Mouse (Mus musculus) midbrain, embryonic 16.5 days (tissue): ENCODE measurements around the gene Sfxn5. TPM values are rescaled to one million over a fixed set of nuclear protein-coding genes. Genes with fewer than 3 reads are reported as not detected.
A peak's percentile ranks its signal among the peaks of the same experiment; 100 is the strongest.

Experiments
- ATAC-seq: fragments of 200-750 bp; cut with Nextera tagmentation; 2 replicates; pipeline ENCODE4 v1.8.0; 2017; ENCODE audit warnings: moderate TSS enrichment
- H3K27ac ChIP-seq: fragments of 300-500 bp; sonication (generic); 2 replicates; pipeline ENCODE4 v1.5.1; 2014; ENCODE audit warnings: mild to moderate bottlenecking, low read length, mixed read lengths
- H3K27me3 ChIP-seq: fragments of 300-500 bp; sonication (generic); 2 replicates; pipeline ENCODE4 v1.6.1; 2014; ENCODE audit warnings: low read depth, low read length, mixed read lengths; ENCODE audit not compliant: control insufficient read depth, insufficient read depth
- H3K36me3 ChIP-seq: fragments of 300-500 bp; sonication (generic); 2 replicates; pipeline ENCODE4 v1.6.1; 2014; ENCODE audit warnings: mild to moderate bottlenecking, low read length, moderate library complexity, mixed read lengths; ENCODE audit not compliant: control insufficient read depth, insufficient read depth
- H3K4me1 ChIP-seq: fragments of 300-500 bp; sonication (generic); 2 replicates; pipeline ENCODE4 v1.6.1; 2014; ENCODE audit warnings: mild to moderate bottlenecking, low read length, mixed read lengths; ENCODE audit not compliant: control insufficient read depth, insufficient read depth
- H3K4me2 ChIP-seq: fragments of 300-500 bp; sonication (generic); 2 replicates; pipeline ENCODE4 v1.6.1; 2014; ENCODE audit warnings: mild to moderate bottlenecking, low read length, mixed read lengths
- H3K4me3 ChIP-seq: fragments of 300-500 bp; sonication (generic); 2 replicates; pipeline ENCODE4 v1.5.1; 2014; ENCODE audit warnings: low read depth, mild to moderate bottlenecking, low read length, moderate library complexity, mixed read lengths
- H3K9ac ChIP-seq: fragments of 300-500 bp; sonication (generic); 2 replicates; pipeline ENCODE4 v1.6.1; 2014; ENCODE audit warnings: low read depth, low read length, mixed read lengths
- H3K9me3 ChIP-seq: fragments of 300-500 bp; sonication (generic); replicated peaks from 2 replicates; pipeline ENCODE4 v1.6.1; 2014; ENCODE audit warnings: mild to moderate bottlenecking, low read length, mixed read lengths; ENCODE audit not compliant: control insufficient read depth, poor library complexity, severe bottlenecking
- WGBS: fragments of 180-500 bp; shearing (Covaris S2); extraction: QIAGEN DNeasy Blood & Tissue Kit; methylation state at CpG from one replicate; pipeline ENCODE4 v1.1.7; 2014; 5-methylcytosine and 5-hydroxymethylcytosine counted together
- polyA plus RNA-seq: library from polyadenylated mRNA; unstranded; fragments of >200 nt; fragmentation: Nextera tagmentation; extraction: Ambion mirVana; gene quantifications from 2 replicates; pipeline ENCODE4 v1.2.1, GENCODE M21; 2015

The Sfxn5 gene
- polyA plus RNA-seq, 1 experiment from 2014 or later = 41.3 TPM

DNA sequence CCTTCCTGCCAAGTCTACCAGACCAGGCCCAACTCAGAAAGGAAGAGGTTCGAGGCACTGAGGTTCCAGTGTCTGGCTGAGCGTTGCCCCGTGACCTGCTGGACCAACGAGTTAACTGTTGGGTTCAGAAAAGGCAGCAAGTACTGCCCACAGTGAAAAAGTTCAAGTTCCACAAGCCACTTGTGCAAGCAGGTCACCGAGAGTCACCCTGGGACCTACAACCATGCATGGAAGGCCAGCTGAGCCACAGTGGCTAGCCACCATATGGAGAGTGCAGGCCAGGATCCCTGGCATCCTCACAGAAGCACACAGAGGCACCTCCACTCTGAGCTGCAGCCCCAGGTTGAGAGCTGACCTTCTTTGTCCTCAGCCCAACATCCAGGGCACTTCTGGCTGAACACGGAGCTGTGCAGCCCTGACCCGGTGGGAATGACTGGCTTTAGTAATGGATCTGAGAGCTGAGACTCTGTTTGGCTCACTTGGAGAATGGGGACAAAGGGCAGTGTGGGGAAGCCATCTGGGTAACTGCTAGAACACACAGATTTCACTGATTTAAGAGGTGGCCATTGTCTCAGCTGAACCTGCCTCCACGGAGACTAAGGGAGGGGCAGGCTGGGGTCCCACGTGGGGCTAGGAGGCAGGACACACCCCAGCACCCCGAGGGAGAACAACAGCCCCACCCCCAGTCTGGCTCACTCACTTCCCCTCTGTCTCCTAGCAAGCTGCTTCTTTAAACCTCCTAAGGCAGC, 39.8 kb downstream of the Sfxn5 start:
- H3K36me3 ChIP-seq = no peaks in the 10 kb centered on the region
- no peak overlapping the region for H3K4me3 ChIP-seq
- peak overlapping the region; percentile 58 for H3K27ac ChIP-seq
- no peak overlapping the region for H3K9ac ChIP-seq
- no peaks in the 10 kb centered on the region for H3K9me3 ChIP-seq
- H3K27me3 ChIP-seq = no peaks in the 10 kb centered on the region
- peak; percentile 32 for ATAC-seq
- H3K4me2 ChIP-seq = no peak overlapping the region
- 51% methylated on average over 10 of the region's 10 CpGs for WGBS
- H3K4me1 ChIP-seq = peaks cover 8% of the 10 kb centered on the region; the same call in 1 of the 2 replicates

DNA sequence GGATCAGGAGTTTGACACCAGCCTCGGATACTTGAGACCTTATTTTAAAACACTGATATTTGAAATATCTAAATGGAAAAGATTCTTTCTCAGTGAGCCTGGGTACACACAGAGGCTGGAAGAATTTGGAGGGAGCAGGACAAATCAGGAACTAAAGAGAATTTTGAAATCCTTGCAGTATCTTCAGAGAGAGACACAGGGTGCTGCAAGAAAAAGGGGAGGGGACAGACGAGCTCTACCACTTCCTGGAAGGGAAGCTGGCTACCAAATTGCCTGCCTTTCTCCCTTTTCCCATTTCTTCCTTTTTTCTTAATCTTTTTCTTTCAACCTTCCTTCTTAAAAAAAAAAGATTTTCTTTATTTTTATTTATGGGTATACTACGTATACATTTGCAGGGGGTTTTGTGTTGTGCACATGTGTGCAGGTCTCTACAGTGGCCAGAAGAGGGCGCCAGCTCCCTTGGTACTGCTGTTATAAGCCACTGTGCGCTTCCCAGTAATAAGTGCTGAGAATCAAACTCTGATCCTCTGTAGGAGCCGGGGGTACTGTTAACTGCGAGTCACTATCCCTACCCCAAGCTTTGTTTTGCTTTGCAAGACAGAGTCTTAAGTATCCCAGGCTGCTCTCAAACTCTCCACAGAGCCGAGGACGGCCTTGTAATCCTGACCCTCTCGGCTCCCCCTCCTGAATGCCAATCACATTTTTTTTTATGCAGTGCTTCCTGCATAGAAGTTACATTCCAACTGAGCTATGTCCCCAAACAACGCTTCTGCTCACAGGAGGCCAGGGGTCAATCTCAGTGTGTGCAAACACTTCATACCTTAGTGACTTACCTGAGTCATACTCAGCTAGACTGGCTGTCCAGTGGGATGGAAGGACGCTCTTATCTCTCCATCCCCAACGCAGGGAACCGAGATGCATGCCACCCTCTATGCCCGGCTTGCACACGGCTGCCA, 42.1 kb downstream of the Sfxn5 start:
- no peak overlapping the region for H3K9ac ChIP-seq
- H3K4me3 ChIP-seq = no peak overlapping the region
- H3K36me3 ChIP-seq = no peaks in the 10 kb centered on the region
- no peaks in the 10 kb centered on the region for H3K27me3 ChIP-seq
- no peak overlapping the region for H3K27ac ChIP-seq
- peaks cover 8% of the 10 kb centered on the region; the same call in 1 of the 2 replicates for H3K4me1 ChIP-seq
- no peak for ATAC-seq
- no peak overlapping the region for H3K4me2 ChIP-seq
- H3K9me3 ChIP-seq = no peaks in the 10 kb centered on the region
- WGBS = 92% methylated on average over 16 of the region's 16 CpGs

DNA sequence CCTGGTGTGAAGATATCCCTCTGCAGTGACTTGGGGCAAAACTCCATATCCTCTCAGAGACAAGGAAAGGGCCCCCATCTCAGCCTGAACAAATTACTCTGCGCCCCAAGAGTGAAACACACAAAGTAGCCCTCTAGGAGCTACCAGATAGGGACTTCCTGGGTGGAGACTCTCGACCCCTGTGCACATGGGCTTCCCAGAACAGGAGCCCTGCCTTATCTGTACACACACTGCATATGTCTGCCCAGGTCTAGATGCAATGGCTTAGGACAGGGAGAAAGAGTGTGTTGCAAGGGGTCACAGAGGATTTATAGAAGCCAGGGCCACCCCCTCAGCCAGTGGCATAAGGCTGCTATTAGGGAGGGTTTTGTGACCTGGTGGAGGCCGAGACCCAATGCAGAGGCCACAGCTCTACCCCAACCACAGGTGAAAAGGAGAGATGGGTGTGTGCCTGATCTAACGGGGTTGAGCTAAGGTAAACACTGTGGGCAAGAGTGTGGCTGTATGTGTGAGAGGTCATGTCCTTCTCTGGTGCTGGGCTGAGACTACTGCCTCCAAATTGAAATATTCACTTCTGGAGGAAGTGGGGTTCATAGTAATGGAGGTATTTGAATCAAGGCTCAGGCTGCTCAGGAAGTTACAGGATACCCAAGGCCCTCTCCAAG, 44.9 kb downstream of the Sfxn5 start:
- H3K4me3 ChIP-seq = no peak overlapping the region
- no peak overlapping the region for H3K9ac ChIP-seq
- no peak overlapping the region for H3K27ac ChIP-seq
- H3K36me3 ChIP-seq = no peaks in the 10 kb centered on the region
- WGBS = 88% methylated on average over 4 of the region's 4 CpGs
- H3K9me3 ChIP-seq = no peaks in the 10 kb centered on the region
- no peak overlapping the region for H3K4me2 ChIP-seq
- H3K27me3 ChIP-seq = no peaks in the 10 kb centered on the region
- peaks cover under 1% of the 10 kb centered on the region; the same call in 1 of the 2 replicates for H3K4me1 ChIP-seq
- no peak for ATAC-seq

DNA sequence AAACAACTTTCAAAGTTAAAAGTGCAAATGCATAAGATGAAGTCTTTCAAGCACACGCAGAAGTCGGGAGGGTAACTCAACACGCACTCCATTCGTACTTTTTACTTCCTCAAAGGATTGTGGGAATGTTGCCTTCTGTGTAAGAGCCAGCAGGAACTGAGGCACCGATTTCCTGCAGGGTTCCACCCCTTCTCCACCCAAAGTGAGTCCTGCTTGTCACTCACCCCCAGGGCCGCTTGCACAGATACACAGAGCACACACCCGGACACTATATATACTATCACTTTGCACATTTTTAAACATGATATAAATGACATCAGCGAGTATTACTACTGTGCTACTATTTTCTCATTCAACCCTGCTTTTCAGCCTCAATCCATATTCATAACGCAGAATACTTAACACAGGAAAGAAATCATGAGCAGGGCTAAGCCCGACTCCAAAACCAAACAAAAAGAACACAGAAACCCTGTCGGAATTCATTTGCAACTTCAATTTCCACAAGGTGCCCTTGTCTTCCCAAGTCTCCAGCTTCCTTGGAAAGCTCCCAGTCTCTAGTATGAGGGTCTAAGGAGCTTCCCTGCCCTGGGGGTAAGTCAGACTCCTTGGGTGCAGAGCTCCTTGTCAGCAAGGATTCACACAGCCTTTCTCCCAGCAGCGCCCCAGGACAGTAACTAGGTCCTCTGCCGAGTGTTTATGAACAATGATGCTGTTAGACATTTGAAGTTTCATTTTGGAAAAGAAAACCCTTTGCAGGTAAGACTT, 46.8 kb downstream of the Sfxn5 start:
- H3K27me3 ChIP-seq = no peaks in the 10 kb centered on the region
- H3K4me2 ChIP-seq = no peak overlapping the region
- H3K9me3 ChIP-seq = no peaks in the 10 kb centered on the region
- H3K36me3 ChIP-seq = no peaks in the 10 kb centered on the region
- no peak overlapping the region for H3K27ac ChIP-seq
- 81% methylated on average over 13 of the region's 13 CpGs for WGBS
- H3K4me3 ChIP-seq = no peak overlapping the region
- H3K9ac ChIP-seq = no peak overlapping the region
- no peak for ATAC-seq
- no peaks in the 10 kb centered on the region for H3K4me1 ChIP-seq

DNA sequence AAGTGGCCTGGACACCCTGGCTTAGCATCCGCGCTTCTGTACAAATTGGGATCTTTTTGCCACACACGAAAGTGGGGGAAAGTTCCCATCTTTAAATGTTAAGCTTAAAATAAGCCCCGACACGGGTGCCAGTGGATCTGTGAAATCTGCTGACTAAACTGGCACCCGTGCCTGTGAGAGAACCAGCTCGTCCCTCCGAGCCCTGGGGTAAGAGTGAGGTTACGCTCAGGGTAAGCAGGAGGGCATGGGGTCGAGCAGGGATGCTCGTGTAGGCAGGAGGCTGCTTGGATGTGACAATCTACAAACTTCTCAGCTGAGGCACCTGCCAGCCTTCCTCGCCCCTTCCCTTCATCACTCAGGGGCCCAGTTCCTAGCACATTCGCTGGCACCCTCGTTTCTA, 52.4 kb downstream of the Sfxn5 start:
- Histone ChIP-seq H3K4me2 (no peak overlapping the region), H3K9ac (no peak overlapping the region), H3K27ac (no peak overlapping the region), H3K36me3 (no peaks in the 10 kb centered on the region), H3K4me1 (no peaks in the 10 kb centered on the region), H3K27me3 (no peaks in the 10 kb centered on the region), H3K9me3 (no peaks in the 10 kb centered on the region), H3K4me3 (no peak overlapping the region)
- 88% methylated on average over 14 of the region's 14 CpGs for WGBS
- ATAC-seq = no peak

DNA sequence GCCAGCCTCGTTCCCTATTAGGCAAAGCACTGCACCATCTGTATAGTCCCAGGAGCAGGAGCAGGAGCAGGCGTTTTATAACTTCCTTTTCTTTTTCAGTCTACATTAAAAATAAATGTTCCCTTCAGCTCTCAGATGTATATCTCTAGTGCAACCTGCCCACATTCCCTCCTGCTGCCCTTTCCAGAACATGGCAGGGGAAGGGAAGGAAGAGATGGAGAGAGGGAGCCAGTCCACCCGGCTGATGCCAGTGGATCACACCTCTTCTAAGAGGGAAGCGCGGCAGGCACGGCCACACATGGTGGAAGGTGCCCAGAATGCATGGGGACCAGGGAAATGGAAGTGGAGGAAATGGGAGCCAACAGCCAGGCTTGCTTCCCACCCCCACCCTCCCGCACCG, 56.7 kb downstream of the Sfxn5 start:
- Histone ChIP-seq H3K9me3 (no peaks in the 10 kb centered on the region), H3K36me3 (no peaks in the 10 kb centered on the region), H3K27ac (no peak overlapping the region), H3K27me3 (no peaks in the 10 kb centered on the region), H3K9ac (no peak overlapping the region), H3K4me1 (no peaks in the 10 kb centered on the region), H3K4me2 (no peak overlapping the region), H3K4me3 (no peak overlapping the region)
- WGBS = 81% methylated on average over 8 of the region's 8 CpGs
- no peak for ATAC-seq

DNA sequence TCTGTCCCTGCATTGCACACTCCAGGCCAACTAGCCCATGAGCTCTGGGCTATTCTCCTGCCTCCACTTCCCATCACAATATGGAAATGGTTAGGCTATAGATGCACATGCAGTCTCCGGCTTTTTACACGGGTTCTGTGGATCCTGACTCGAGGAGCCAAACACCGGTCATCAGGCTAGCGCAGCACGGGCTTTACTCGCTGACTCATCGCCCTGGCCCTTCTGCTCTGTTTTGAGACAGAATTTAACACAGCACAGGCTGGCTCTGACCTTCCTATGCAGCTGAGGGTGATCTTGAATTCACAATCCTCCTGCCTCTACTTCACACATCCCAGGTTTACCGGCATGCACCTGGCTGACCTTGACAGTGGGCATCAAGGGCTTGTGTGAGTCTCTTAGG, 60.8 kb downstream of the Sfxn5 start:
- Histone ChIP-seq H3K4me3 (no peak overlapping the region), H3K36me3 (no peaks in the 10 kb centered on the region), H3K9me3 (no peaks in the 10 kb centered on the region), H3K9ac (no peak overlapping the region), H3K27me3 (no peaks in the 10 kb centered on the region), H3K4me1 (no peaks in the 10 kb centered on the region), H3K4me2 (no peak overlapping the region), H3K27ac (no peak overlapping the region)
- 92% methylated on average over 9 of the region's 9 CpGs for WGBS
- no peak for ATAC-seq

DNA sequence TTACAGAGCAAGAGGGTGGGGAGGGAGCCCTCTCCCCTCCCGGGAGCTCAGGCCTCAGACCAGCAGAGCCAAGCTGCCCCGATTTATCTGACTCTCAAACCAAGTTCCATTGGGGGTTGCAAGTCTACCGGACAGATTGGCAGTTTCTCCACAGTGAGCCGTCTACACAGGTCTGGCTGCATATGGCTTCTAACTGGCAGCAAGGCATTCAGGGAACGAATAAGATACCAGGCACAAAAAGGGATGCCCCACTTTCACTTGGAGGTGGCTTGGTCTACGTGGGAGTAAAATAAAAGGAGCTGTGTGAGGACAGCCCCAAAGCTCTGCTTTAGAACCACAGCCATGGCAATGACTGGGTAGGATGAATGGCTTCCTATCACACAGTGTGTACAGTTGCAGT, 67.2 kb downstream of the Sfxn5 start:
- no peak overlapping the region for H3K4me2 ChIP-seq
- H3K4me1 ChIP-seq = peaks cover 10% of the 10 kb centered on the region; the same call in 1 of the 2 replicates
- no peak overlapping the region for H3K4me3 ChIP-seq
- H3K9me3 ChIP-seq = no peaks in the 10 kb centered on the region
- H3K27me3 ChIP-seq = no peaks in the 10 kb centered on the region
- 33% methylated on average over 6 of the region's 6 CpGs for WGBS
- H3K27ac ChIP-seq = no peak overlapping the region
- no peaks in the 10 kb centered on the region for H3K36me3 ChIP-seq
- ATAC-seq = no peak
- H3K9ac ChIP-seq = no peak overlapping the region
